Mouse (Mus musculus) lung, embryonic 14.5 days (tissue): ENCODE data around the gene Hipk2. TPM values are rescaled to one million over a fixed set of nuclear protein-coding genes. Genes with fewer than 3 reads are reported as not detected.

ENCODE experiments used
- ATAC-seq: fragments of 200-750 bp; cut with Nextera tagmentation; 2 replicates; pipeline ENCODE4 v1.8.0; 2017; ENCODE audit warnings: mild to moderate bottlenecking, moderate TSS enrichment, moderate library complexity; ENCODE audit not compliant: insufficient read depth
- DNase-seq: peaks from one replicate; pipeline ENCODE4 v3.0.0-alpha.2; 2015
- H3K27ac ChIP-seq: fragments of 300-500 bp; sonication (generic); 2 replicates; pipeline ENCODE4 v1.5.1; 2014; ENCODE audit warnings: low read depth, mild to moderate bottlenecking, moderate library complexity
- H3K27me3 ChIP-seq: fragments of 300-500 bp; sonication (generic); 2 replicates; pipeline ENCODE4 v1.6.1; 2014; ENCODE audit warnings: low read length, control low read depth; ENCODE audit not compliant: insufficient read depth
- H3K36me3 ChIP-seq: fragments of 300-500 bp; sonication (generic); 2 replicates; pipeline ENCODE4 v1.6.1; 2014; ENCODE audit warnings: control low read depth; ENCODE audit not compliant: insufficient read depth
- H3K4me1 ChIP-seq: fragments of 300-500 bp; sonication (generic); 2 replicates; pipeline ENCODE4 v1.6.1; 2014; ENCODE audit warnings: antibody characterized with exemption, control low read depth; ENCODE audit not compliant: insufficient read depth
- H3K4me2 ChIP-seq: fragments of 300-500 bp; sonication (generic); 2 replicates; pipeline ENCODE4 v1.6.1; 2014; ENCODE audit warnings: mild to moderate bottlenecking
- H3K4me3 ChIP-seq: fragments of 300-500 bp; sonication (generic); 2 replicates; pipeline ENCODE4 v1.5.1; 2014; ENCODE audit warnings: low read depth, low read length
- H3K9ac ChIP-seq: fragments of 300-500 bp; sonication (generic); 2 replicates; pipeline ENCODE4 v1.6.1; 2014
- H3K9me3 ChIP-seq: fragments of 300-500 bp; sonication (generic); 2 replicates; pipeline ENCODE4 v1.6.1; 2016; ENCODE audit warnings: low read depth, low read length, control low read depth
- CTCF ChIP-seq: IDR thresholded peaks from 2 replicates; pipeline ENCODE4 v1.5.1; 2016; ENCODE audit warnings: antibody characterized with exemption, low read depth
- WGBS: fragments of 180-500 bp; shearing (Covaris S2); extraction: QIAGEN DNeasy Blood & Tissue Kit; methylation state at CpG from one replicate; pipeline ENCODE4 v1.1.7; 2014; 5-methylcytosine and 5-hydroxymethylcytosine counted together
- polyA plus RNA-seq: library from polyadenylated mRNA; unstranded; fragments of >200 nt; fragmentation: Nextera tagmentation; extraction: Ambion mirVana; gene quantifications from 2 replicates; pipeline ENCODE4 v1.2.1, GENCODE M21; 2014

The Hipk2 gene
- polyA plus RNA-seq, 1 experiment from 2014 or later = 20.8 TPM

- ATAC-seq (peak; percentile 11; the same call in 1 of the 2 replicates), DNase-seq (no peak)
- Histone ChIP-seq H3K27me3 (no peaks in the 10 kb centered on the region), H3K9me3 (no peaks in the 10 kb centered on the region), H3K4me3 (no peak overlapping the region), H3K4me2 (no peak overlapping the region), H3K4me1 (0 out of 2 replicates have a peak, but pooled peaks cover 7% of the 10 kb centered on the region), H3K36me3 (no peaks in the 10 kb centered on the region), H3K9ac (no peak overlapping the region), H3K27ac (peak overlapping the region; percentile 6; the same call in 1 of the 2 replicates)
- no peak for TF ChIP-seq CTCF
- WGBS = 40% methylated on average over 17 of the region's 17 CpGs
These were observed 45.3 kb upstream of the Hipk2 start for GRCm38 (mm10) chr6:38921095-38921809.

GRCm38 (mm10) chr6:38920141-38920540 is 44.2 kb upstream of the Hipk2 start:
- Histone ChIP-seq H3K9ac (no peak overlapping the region), H3K36me3 (no peaks in the 10 kb centered on the region), H3K4me3 (no peak overlapping the region), H3K27me3 (no peaks in the 10 kb centered on the region), H3K9me3 (no peaks in the 10 kb centered on the region), H3K27ac (no peak overlapping the region), H3K4me2 (no peak overlapping the region), H3K4me1 (0 out of 2 replicates have a peak, but pooled peaks cover 7% of the 10 kb centered on the region)
- no peak for ATAC-seq
- no peak for DNase-seq
- 75% methylated on average over 6 of the region's 6 CpGs for WGBS
- TF ChIP-seq CTCF = no peak

GRCm38 (mm10) chr6:38919135-38919740 is 43.3 kb upstream of the Hipk2 start:
- Histone ChIP-seq H3K4me2 (peak overlapping the region; percentile 7; the same call in 1 of the 2 replicates), H3K4me3 (no peak overlapping the region)
- DNase-seq = peak; percentile 53

GRCm38 (mm10) chr6:38918728-38919127 is 42.8 kb upstream of the Hipk2 start:
- Histone ChIP-seq H3K9ac (no peak overlapping the region), H3K9me3 (no peaks in the 10 kb centered on the region), H3K4me2 (no peak overlapping the region; the same call in 1 of the 2 replicates), H3K27me3 (no peaks in the 10 kb centered on the region), H3K4me3 (no peak overlapping the region), H3K27ac (peak overlapping the region; percentile 51; the same call in 1 of the 2 replicates), H3K4me1 (peaks cover 7% of the 10 kb centered on the region; the same call in 1 of the 2 replicates), H3K36me3 (no peaks in the 10 kb centered on the region)
- 74% methylated on average over 4 of the region's 4 CpGs for WGBS
- ATAC-seq = no peak
- no peak for DNase-seq
- no peak for TF ChIP-seq CTCF

More at GRCm38 (mm10) chr6:38919135-38919740, 43.3 kb upstream of the Hipk2 start:
- TF ChIP-seq CTCF = no peak
- ATAC-seq = no peak
- Histone ChIP-seq H3K27me3 (no peaks in the 10 kb centered on the region), H3K27ac (peak overlapping the region; percentile 51; the same call in 1 of the 2 replicates), H3K9ac (no peak overlapping the region), H3K9me3 (no peaks in the 10 kb centered on the region), H3K36me3 (no peaks in the 10 kb centered on the region), H3K4me1 (peaks cover 7% of the 10 kb centered on the region; the same call in 1 of the 2 replicates)
- WGBS = 67% methylated on average over 14 of the region's 14 CpGs

- no peak overlapping the region for H3K27ac ChIP-seq
- no peaks in the 10 kb centered on the region for H3K27me3 ChIP-seq
- H3K4me2 ChIP-seq = no peak overlapping the region
- no peak overlapping the region for H3K9ac ChIP-seq
- peaks cover 7% of the 10 kb centered on the region; the same call in 1 of the 2 replicates for H3K4me1 ChIP-seq
- 43% methylated on average over 3 of the region's 3 CpGs for WGBS
- TF ChIP-seq CTCF = no peak
- no peaks in the 10 kb centered on the region for H3K36me3 ChIP-seq
- no peaks in the 10 kb centered on the region for H3K9me3 ChIP-seq
- DNase-seq (no peak), ATAC-seq (no peak)
- H3K4me3 ChIP-seq = no peak overlapping the region
These were observed 41.5 kb upstream of the Hipk2 start for GRCm38 (mm10) chr6:38917415-38917814.

- no peaks in the 10 kb centered on the region for H3K36me3 ChIP-seq
- H3K4me2 ChIP-seq = no peak overlapping the region
- 67% methylated on average over 4 of the region's 4 CpGs for WGBS
- H3K27me3 ChIP-seq = no peaks in the 10 kb centered on the region
- H3K4me3 ChIP-seq = no peak overlapping the region
- ATAC-seq = no peak
- no peak overlapping the region for H3K27ac ChIP-seq
- H3K9me3 ChIP-seq = no peaks in the 10 kb centered on the region
- peaks cover 7% of the 10 kb centered on the region; the same call in 1 of the 2 replicates for H3K4me1 ChIP-seq
- no peak for DNase-seq
- H3K9ac ChIP-seq = no peak overlapping the region
- TF ChIP-seq CTCF = no peak
These were observed 40.6 kb upstream of the Hipk2 start for GRCm38 (mm10) chr6:38916571-38916970.

GRCm38 (mm10) chr6:38915776-38916175 is 39.8 kb upstream of the Hipk2 start:
- Histone ChIP-seq H3K4me3 (no peak overlapping the region), H3K4me1 (peaks cover 7% of the 10 kb centered on the region; the same call in 1 of the 2 replicates), H3K27me3 (no peaks in the 10 kb centered on the region), H3K27ac (no peak overlapping the region), H3K36me3 (no peaks in the 10 kb centered on the region), H3K9me3 (no peaks in the 10 kb centered on the region), H3K9ac (no peak overlapping the region), H3K4me2 (no peak overlapping the region)
- no peak for TF ChIP-seq CTCF
- no peak for DNase-seq
- WGBS = 63% methylated on average over 5 of the region's 5 CpGs
- no peak for ATAC-seq
